Mouse (Mus musculus) spleen, postnatal 14 days (tissue): ENCODE results near the gene Col4a3.

Experiments
- DNase-seq, 2 experiments: peaks; one replicate each; pipeline ENCODE4 v3.0.0; 2021 to 2022; ENCODE audit warnings: low spot score in 2 of 2

Gene Col4a3

GRCm38 (mm10) chr1:82771022-82771586, 184.4 kb downstream of the Col4a3 start, which contains the start of gene Gm47791:
Gm47791 (minus strand) TSS chr1:82771243.
- no peak for DNase-seq
